Mouse (Mus musculus) large intestine, adult 2 months (tissue): Measurements from ENCODE around the gene Degs2. TPM values are rescaled to one million over a fixed set of nuclear protein-coding genes. Genes with fewer than 3 reads are reported as not detected.
"Not testable (repeated sequence)": the region's sequence is repeated elsewhere in the genome, so short reads cannot be mapped to it uniquely, and the experiment has no call there.

Experiments used
- DNase-seq: peaks from one replicate; pipeline ENCODE4 v3.0.0-alpha.2; 2012; ENCODE audit warnings: low read depth, low spot score
- WGBS: fragments of 180-500 bp; shearing (Covaris S2); methylation state at CpG from one replicate; pipeline ENCODE4 v1.1.7; 2018; 5-methylcytosine and 5-hydroxymethylcytosine counted together
- polyA plus RNA-seq: library from polyadenylated mRNA; depleted of rRNA; stranded (reverse); fragments of >200 nt; gene quantifications from 2 replicates; pipeline ENCODE4 v1.2.3, GENCODE M21; 2012; rRNA removed

Degs2 gene
- 313 and 341 TPM in 2 replicates for polyA plus RNA-seq

- DNase-seq, result no peak
- under 1% methylated on average over 32 of the region's 32 CpGs for WGBS
Observed at GRCm38 (mm10) chr12:108702185-108702584, at the start of gene Degs2. Gene Degs2 (minus strand): TSS chr12:108702315.

DNA sequence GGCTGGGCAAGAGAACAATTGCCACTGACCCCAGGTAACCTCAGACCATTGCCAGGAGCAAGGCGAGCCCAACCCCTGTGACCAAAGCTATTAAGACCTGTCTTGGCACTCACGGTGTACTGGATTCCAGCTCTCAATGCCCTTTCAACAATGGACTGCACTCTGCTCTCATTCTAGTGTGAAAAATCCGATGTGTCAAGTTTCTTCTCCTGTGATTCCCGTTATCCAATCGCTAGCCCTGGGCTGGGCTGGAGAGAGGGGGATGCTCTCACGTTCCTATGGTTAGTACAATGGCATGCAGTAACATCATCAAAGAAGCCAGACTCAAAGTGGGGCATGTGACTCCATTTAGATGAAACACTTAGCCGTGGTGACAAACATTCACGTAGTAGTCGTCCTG is 49.7 kb upstream of the Degs2 start:
- DNase-seq, result no peak
- 58% methylated on average over 9 of the region's 9 CpGs for WGBS

GRCm38 (mm10) chr12:108750226-108750625 is 48.1 kb upstream of the Degs2 start:
- 65% methylated on average over 3 of the region's 3 CpGs for WGBS

GRCm38 (mm10) chr12:108749454-108749853 is 47.3 kb upstream of the Degs2 start:
- 72% methylated on average over 9 of the region's 9 CpGs for WGBS
- no peak for DNase-seq

More at GRCm38 (mm10) chr12:108750226-108750625, 48.1 kb upstream of the Degs2 start:
- DNase-seq, result no peak

- 85% methylated on average over 6 of the region's 6 CpGs for WGBS
Observed at GRCm38 (mm10) chr12:108749019-108749418, 46.9 kb upstream of the Degs2 start.

GRCm38 (mm10) chr12:108745990-108746389 is 43.9 kb upstream of the Degs2 start:
- no peak for DNase-seq

More at GRCm38 (mm10) chr12:108749019-108749418, 46.9 kb upstream of the Degs2 start:
- DNase-seq, result no peak

DNA sequence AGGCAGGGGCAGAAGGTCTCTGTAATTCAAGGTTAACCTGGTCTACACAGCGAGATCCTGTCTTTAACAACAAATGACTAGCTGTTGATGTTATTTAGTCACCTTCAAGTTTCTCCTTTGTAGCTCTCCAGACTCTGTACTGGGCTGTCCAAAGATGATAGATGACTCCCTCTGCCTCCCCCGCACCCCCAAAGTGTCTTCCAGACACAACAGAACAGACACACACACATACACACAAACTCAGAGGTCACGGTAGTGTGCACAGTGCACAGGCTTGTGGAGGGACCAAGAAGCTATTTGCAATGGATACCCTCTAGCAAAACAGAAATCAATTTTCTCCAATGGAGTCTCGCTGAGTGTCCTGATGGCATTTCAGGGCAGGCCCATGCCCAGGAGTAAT is 40.1 kb upstream of the Degs2 start:
- WGBS, result 83% methylated on average over 4 of the region's 4 CpGs

GRCm38 (mm10) chr12:108741472-108741871 is 39.4 kb upstream of the Degs2 start:
- 17% methylated on average over 2 of the region's 2 CpGs for WGBS
- DNase-seq, result no peak

More for the DNA sequence above, 40.1 kb upstream of the Degs2 start:
- DNase-seq, result no peak

- DNase-seq, result no peak
- 86% methylated on average over 12 of the region's 12 CpGs for WGBS
Observed at GRCm38 (mm10) chr12:108738745-108739144, 36.6 kb upstream of the Degs2 start.

GRCm38 (mm10) chr12:108737838-108738237 is 35.7 kb upstream of the Degs2 start:
- WGBS, result 92% methylated on average over 7 of the region's 7 CpGs
- no peak for DNase-seq

DNA sequence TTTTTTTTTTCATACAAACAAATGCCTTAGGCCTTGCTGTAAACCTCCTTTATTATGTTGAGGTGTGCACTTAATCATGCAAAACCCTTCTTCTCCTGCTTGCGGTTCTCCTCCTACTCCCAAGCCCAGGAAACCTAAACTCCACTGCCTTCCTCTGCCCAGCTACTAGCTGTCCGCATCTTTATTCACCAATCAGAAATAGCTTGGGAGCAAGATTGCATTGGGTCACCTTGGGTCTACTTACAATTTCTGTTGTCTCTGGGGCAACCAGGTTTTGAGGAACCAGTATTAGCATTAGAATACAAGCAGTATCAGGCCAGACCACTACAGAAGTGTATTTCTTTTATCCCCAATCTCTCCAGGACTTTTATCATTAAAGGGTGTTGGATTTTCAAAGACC is 32.3 kb upstream of the Degs2 start:
- WGBS, result 97% methylated on average over 2 of the region's 2 CpGs
- no peak for DNase-seq

- DNase-seq, result no peak
- WGBS, result 84% methylated on average over 3 of the region's 3 CpGs
Observed at GRCm38 (mm10) chr12:108723841-108724240, 21.7 kb upstream of the Degs2 start.

- WGBS, result 93% methylated on average over 4 of the region's 4 CpGs
- DNase-seq, result no peak
Observed at GRCm38 (mm10) chr12:108722464-108722863, 20.3 kb upstream of the Degs2 start.

DNA sequence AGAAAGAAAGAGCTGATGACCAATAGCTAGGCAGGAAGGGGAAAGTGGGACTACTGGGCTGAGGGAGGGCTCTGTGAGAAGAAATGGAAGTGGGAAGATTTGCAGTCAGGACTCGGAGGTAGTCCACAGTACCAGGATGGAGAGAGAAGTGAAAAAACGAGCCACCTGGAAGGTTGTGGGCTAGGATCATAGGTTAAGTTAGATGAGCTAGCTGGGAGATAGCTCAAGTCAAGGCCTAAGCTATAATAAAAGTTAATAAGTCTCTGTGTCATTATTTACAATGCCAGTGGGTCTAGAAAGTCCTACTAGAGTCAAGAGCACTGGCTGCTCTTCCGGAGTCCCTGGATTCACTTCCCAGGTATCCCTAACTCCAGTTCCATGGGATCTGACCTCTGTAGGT is 16.4 kb upstream of the Degs2 start:
- WGBS, result 55% methylated on average over 3 of the region's 3 CpGs
- no peak for DNase-seq

GRCm38 (mm10) chr12:108715854-108716253 is 13.7 kb upstream of the Degs2 start:
- DNase-seq, result no peak
- 75% methylated on average over 5 of the region's 5 CpGs for WGBS

GRCm38 (mm10) chr12:108713972-108714371 is 11.9 kb upstream of the Degs2 start:
- 95% methylated on average over 14 of the region's 14 CpGs for WGBS
- DNase-seq, result not testable (repeated sequence)

GRCm38 (mm10) chr12:108712481-108712880 is 10.4 kb upstream of the Degs2 start:
- WGBS, result 45% methylated on average over 4 of the region's 4 CpGs
- DNase-seq, result no peak

- no peak for DNase-seq
- 30% methylated on average over 9 of the region's 9 CpGs for WGBS
Observed at GRCm38 (mm10) chr12:108710861-108711615, 8.9 kb upstream of the Degs2 start.

GRCm38 (mm10) chr12:108709964-108710765 is 8.1 kb upstream of the Degs2 start:
- WGBS, result 54% methylated on average over 6 of the region's 6 CpGs
- DNase-seq, result no peak

- no peak for DNase-seq
- WGBS, result 40% methylated on average over 6 of the region's 6 CpGs
Observed at GRCm38 (mm10) chr12:108709386-108709785, 7.3 kb upstream of the Degs2 start.

DNA sequence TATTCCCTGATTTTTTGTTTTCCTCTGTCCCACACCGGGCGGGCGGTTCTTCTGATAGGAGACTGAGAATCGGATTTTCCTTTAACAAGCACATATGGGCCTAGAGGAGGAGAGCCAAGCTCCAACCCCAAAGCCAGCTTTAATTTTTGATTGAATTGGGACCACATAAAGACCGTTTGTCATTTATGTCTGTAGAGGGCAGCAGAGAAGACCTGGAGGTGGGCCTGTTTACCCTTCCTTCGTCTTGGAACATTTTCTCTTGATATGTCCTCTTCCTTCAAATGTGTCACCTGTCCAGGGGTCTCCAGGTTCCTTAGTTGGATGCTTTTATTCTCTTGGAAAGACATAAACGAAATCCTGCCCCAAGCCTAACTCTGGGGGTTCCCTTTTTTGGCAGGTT is 4.0 kb upstream of the Degs2 start:
- WGBS, result 36% methylated on average over 7 of the region's 7 CpGs
- DNase-seq, result no peak
